Mouse (Mus musculus) liver, embryonic 14.5 days (tissue): ENCODE data around the gene Saa3.

Source experiments
- CTCF ChIP-seq: IDR thresholded peaks from 2 replicates; pipeline ENCODE4 v1.5.1; 2016; ENCODE audit warnings: antibody characterized with exemption, low read depth, control low read depth
- EP300 ChIP-seq: IDR thresholded peaks from 2 replicates; pipeline ENCODE4 v1.6.1; 2016; ENCODE audit warnings: antibody characterized with exemption, low read depth

DNA sequence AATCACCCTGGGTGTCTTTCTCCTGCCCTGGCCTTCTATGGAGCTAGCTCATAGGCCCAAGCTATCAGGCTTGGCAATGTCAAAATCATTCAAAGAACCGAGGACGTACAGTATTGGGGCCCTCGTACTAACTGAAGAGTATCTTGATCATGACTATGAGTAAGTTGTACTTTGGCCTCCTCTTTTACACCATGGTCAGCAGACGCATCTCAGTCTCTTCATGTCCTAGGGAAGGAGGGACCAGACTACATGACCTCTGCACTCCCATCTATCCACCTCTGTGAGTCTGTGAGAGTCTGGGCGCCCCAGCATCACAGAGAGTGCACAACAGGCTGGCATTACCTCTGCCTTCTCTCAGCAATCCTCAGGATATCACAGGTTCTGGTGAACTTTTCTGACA, 47.1 kb upstream of the Saa3 start:
- TF ChIP-seq CTCF (no peak), EP300 (no peak)
